Mouse (Mus musculus) lung, adult 2 months (tissue): ENCODE results near the gene Runx2.

ENCODE experiments used
- CTCF ChIP-seq: fragments of 200-500 bp; IDR thresholded peaks from 2 replicates; pipeline ENCODE4 v1.5.1; 2011; ENCODE audit warnings: mild to moderate bottlenecking, low read length, control low read depth; ENCODE audit not compliant: insufficient read depth
- POLR2A ChIP-seq: fragments of 200-500 bp; IDR thresholded peaks from 2 replicates; pipeline ENCODE4 v1.6.1; 2011; ENCODE audit warnings: low read depth, mild to moderate bottlenecking, control low read depth, low read length, borderline replicate concordance; ENCODE audit errors: extremely low read depth

DNA sequence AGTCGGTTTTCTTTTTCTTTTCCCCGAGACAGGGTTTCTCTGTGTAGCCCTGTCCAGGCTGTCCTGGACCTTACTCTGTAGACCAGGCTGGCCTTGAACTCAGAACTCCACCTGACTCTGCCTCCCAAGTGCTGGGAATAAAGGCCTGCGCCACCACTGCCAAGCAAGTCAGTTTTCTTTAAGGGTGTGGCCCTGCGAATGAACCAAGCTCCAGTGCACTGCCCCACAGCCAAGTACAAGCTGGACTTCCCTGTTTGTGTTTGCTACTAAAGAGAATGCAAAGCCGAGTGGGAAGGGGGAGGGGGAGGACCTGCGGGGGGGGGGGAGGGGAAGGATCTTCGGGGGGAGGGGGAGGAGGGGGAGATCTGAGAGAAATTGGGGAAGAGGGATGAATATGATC lies 121.0 kb downstream of the Runx2 start:
- TF ChIP-seq CTCF: no peak
- no peak for TF ChIP-seq POLR2A
